Mouse (Mus musculus) embryonic facial prominence, embryonic 14.5 days (tissue): ENCODE measurements around the gene Zfp212. TPM values are rescaled to one million over a fixed set of nuclear protein-coding genes. Genes with fewer than 3 reads are reported as not detected.
A peak's percentile ranks its signal among the peaks of the same experiment; 100 is the strongest.
"Not testable (repeated sequence)": the region's sequence is repeated elsewhere in the genome, so short reads cannot be mapped to it uniquely, and the experiment has no call there.

Experiments used
- ATAC-seq: fragments of 200-750 bp; cut with Nextera tagmentation; 2 replicates; pipeline ENCODE4 v1.8.0; 2017; ENCODE audit warnings: low read depth, moderate number of reproducible peaks, moderate TSS enrichment
- DNase-seq: peaks from one replicate; pipeline ENCODE4 v3.0.0-alpha.2; 2015; ENCODE audit warnings: low spot score
- H3K27ac ChIP-seq: fragments of 300-500 bp; sonication (generic); replicated peaks from 2 replicates; pipeline ENCODE4 v1.5.1; 2014; ENCODE audit warnings: low read depth, mild to moderate bottlenecking, low read length, moderate library complexity
- H3K27me3 ChIP-seq: fragments of 300-500 bp; sonication (generic); replicated peaks from 2 replicates; pipeline ENCODE4 v1.6.1; 2014; ENCODE audit warnings: low read length; ENCODE audit not compliant: control insufficient read depth, insufficient read depth
- H3K36me3 ChIP-seq: fragments of 300-500 bp; sonication (generic); 2 replicates; pipeline ENCODE4 v1.6.1; 2014; ENCODE audit warnings: low read length, mixed read lengths; ENCODE audit not compliant: control insufficient read depth, insufficient read depth
- H3K4me1 ChIP-seq: fragments of 300-500 bp; sonication (generic); 2 replicates; pipeline ENCODE4 v1.6.1; 2014; ENCODE audit warnings: antibody characterized with exemption, low read length; ENCODE audit not compliant: control insufficient read depth, insufficient read depth
- H3K4me2 ChIP-seq: fragments of 300-500 bp; sonication (generic); 2 replicates; pipeline ENCODE4 v1.6.1; 2014; ENCODE audit warnings: low read depth, mild to moderate bottlenecking, low read length, moderate library complexity, mixed read lengths
- H3K4me3 ChIP-seq: fragments of 300-500 bp; sonication (generic); 2 replicates; pipeline ENCODE4 v1.5.1; 2014; ENCODE audit warnings: low read depth, mild to moderate bottlenecking, low read length
- H3K9ac ChIP-seq: fragments of 300-500 bp; sonication (generic); 2 replicates; pipeline ENCODE4 v1.6.1; 2014; ENCODE audit warnings: low read depth, mild to moderate bottlenecking, low read length, moderate library complexity, mixed read lengths
- H3K9me3 ChIP-seq: fragments of 300-500 bp; sonication (generic); 2 replicates; pipeline ENCODE4 v1.6.1; 2016; ENCODE audit warnings: low read length; ENCODE audit not compliant: control insufficient read depth
- WGBS: fragments of 180-500 bp; shearing (Covaris S2); extraction: QIAGEN DNeasy Blood & Tissue Kit; methylation state at CpG from one replicate; pipeline ENCODE4 v1.1.7; 2014; 5-methylcytosine and 5-hydroxymethylcytosine counted together
- polyA plus RNA-seq: library from polyadenylated mRNA; unstranded; fragments of >200 nt; fragmentation: Nextera tagmentation; extraction: Ambion mirVana; gene quantifications from 2 replicates; pipeline ENCODE4 v1.2.1, GENCODE M21; 2014

Zfp212 gene
- polyA plus RNA-seq, 1 experiment from 2014 or later, result 12.5 TPM

- DNase-seq, result no peak
- peak overlapping the region; percentile 70; the same call in 1 of the 2 replicates for H3K9ac ChIP-seq
- 91% methylated on average over 3 of the region's 3 CpGs for WGBS
- H3K27me3 ChIP-seq, result no peaks in the 10 kb centered on the region
- no peak overlapping the region for H3K27ac ChIP-seq
- H3K9me3 ChIP-seq, result no peaks in the 10 kb centered on the region
- peaks cover 12% of the 10 kb centered on the region; the same call in 1 of the 2 replicates for H3K4me1 ChIP-seq
- H3K4me2 ChIP-seq, result peak overlapping the region; percentile 67
- H3K4me3 ChIP-seq, result peak overlapping the region; percentile 65
- ATAC-seq, result no peak
- H3K36me3 ChIP-seq, result peaks cover 44% of the 10 kb centered on the region
These were observed 34.1 kb downstream of the Zfp212 start for GRCm38 (mm10) chr6:47954425-47954824.

- Histone ChIP-seq H3K9me3 (no peaks in the 10 kb centered on the region), H3K4me2 (no peak overlapping the region), H3K36me3 (peaks cover 55% of the 10 kb centered on the region), H3K9ac (no peak overlapping the region), H3K27ac (no peak overlapping the region), H3K4me1 (peaks cover 10% of the 10 kb centered on the region; the same call in 1 of the 2 replicates), H3K4me3 (no peak overlapping the region), H3K27me3 (no peaks in the 10 kb centered on the region)
- ATAC-seq, result no peak
- no peak for DNase-seq
These were observed 37.5 kb downstream of the Zfp212 start for GRCm38 (mm10) chr6:47957816-47958215.

- Histone ChIP-seq H3K36me3 (peaks cover 80% of the 10 kb centered on the region), H3K4me2 (no peak overlapping the region), H3K27me3 (no peaks in the 10 kb centered on the region), H3K27ac (no peak overlapping the region), H3K4me3 (no peak overlapping the region), H3K9ac (no peak overlapping the region), H3K4me1 (no peaks in the 10 kb centered on the region), H3K9me3 (no peaks in the 10 kb centered on the region)
- ATAC-seq (no peak), DNase-seq (no peak)
- 88% methylated on average over 6 of the region's 6 CpGs for WGBS
These were observed 40.6 kb downstream of the Zfp212 start for GRCm38 (mm10) chr6:47960685-47961421.

- Histone ChIP-seq H3K9ac (no peak overlapping the region), H3K27me3 (no peaks in the 10 kb centered on the region), H3K27ac (no peak overlapping the region), H3K36me3 (peaks cover 62% of the 10 kb centered on the region), H3K4me2 (no peak overlapping the region), H3K4me1 (no peaks in the 10 kb centered on the region), H3K4me3 (no peak overlapping the region), H3K9me3 (no peaks in the 10 kb centered on the region)
- ATAC-seq (no peak), DNase-seq (no peak)
- 75% methylated on average over 7 of the region's 7 CpGs for WGBS
These were observed 42.8 kb downstream of the Zfp212 start for GRCm38 (mm10) chr6:47963051-47963450.

- H3K9me3 ChIP-seq, H3K4me2 ChIP-seq, ATAC-seq, H3K9ac ChIP-seq, H3K4me3 ChIP-seq, H3K27ac ChIP-seq, H3K27me3 ChIP-seq, H3K4me1 ChIP-seq, DNase-seq: not testable (repeated sequence)
- WGBS, result 43% methylated on average over 1 of the region's 1 CpGs
- peaks cover 26% of the 10 kb centered on the region for H3K36me3 ChIP-seq
These were observed 47.9 kb downstream of the Zfp212 start for GRCm38 (mm10) chr6:47968166-47968565.

- no peak for DNase-seq
- H3K9ac ChIP-seq, result no peak overlapping the region
- no peaks in the 10 kb centered on the region for H3K4me1 ChIP-seq
- no peak overlapping the region for H3K27ac ChIP-seq
- H3K4me2 ChIP-seq, result no peak overlapping the region
- 90% methylated on average over 1 of the region's 1 CpGs for WGBS
- H3K36me3 ChIP-seq, result no peaks in the 10 kb centered on the region
- no peak for ATAC-seq
- H3K9me3 ChIP-seq, result no peaks in the 10 kb centered on the region
- no peak overlapping the region for H3K4me3 ChIP-seq
- H3K27me3 ChIP-seq, result no peaks in the 10 kb centered on the region
These were observed 54.3 kb downstream of the Zfp212 start for GRCm38 (mm10) chr6:47974599-47974998.

GRCm38 (mm10) chr6:47978897-47979368 is 58.7 kb downstream of the Zfp212 start:
- H3K4me3 ChIP-seq, result no peak overlapping the region
- H3K4me2 ChIP-seq, result no peak overlapping the region
- H3K27ac ChIP-seq, result no peak overlapping the region
- H3K4me1 ChIP-seq, result no peaks in the 10 kb centered on the region
- peak; percentile 87 for ATAC-seq
- peak; percentile 69 for DNase-seq
- no peaks in the 10 kb centered on the region for H3K36me3 ChIP-seq
- 13% methylated on average over 6 of the region's 6 CpGs for WGBS
- no peaks in the 10 kb centered on the region for H3K9me3 ChIP-seq
- no peaks in the 10 kb centered on the region for H3K27me3 ChIP-seq
- H3K9ac ChIP-seq, result no peak overlapping the region
